Comparison of ENCODE assay signal across 8 mouse cellular contexts in genomic region chr2:181314080-181314810, GRCm38 (mm10). TPM values are rescaled to one million over a fixed set of nuclear protein-coding genes. Genes with fewer than 3 reads are reported as not detected.
A peak's percentile ranks its signal among the peaks of the same experiment; 100 is the strongest.
DNase-seq lines count a peak whose midpoint lies in the region; ATAC-seq and TF ChIP-seq lines count a peak whose summit lies in the region.

Gene Stmn3 (minus strand): TSS chr2:181314500.

- H3K27me3 ChIP-seq in hindbrain, postnatal 0 days (ENCODE audit: insufficient read depth, low read length) = no peaks in the 10 kb centered on the region
- peaks cover 56% of the 10 kb centered on the region for H3K27me3 ChIP-seq in midbrain, embryonic 10.5 days (ENCODE audit: low read depth, poor library complexity, severe bottlenecking)
- peaks cover 30% of the 10 kb centered on the region for H3K27me3 ChIP-seq in stomach, embryonic 15.5 days (replicated peaks)

- peak; percentile 92 for ATAC-seq in hindbrain, postnatal 0 days
- peak; percentile 35; the same call in 1 of the 2 replicates for ATAC-seq in stomach, embryonic 15.5 days (ENCODE audit: insufficient read depth, low FRiP score, low read depth)

- no peaks in the 10 kb centered on the region for H3K9me3 ChIP-seq in hindbrain, postnatal 0 days (ENCODE audit: low read length)
- no peaks in the 10 kb centered on the region for H3K9me3 ChIP-seq in midbrain, embryonic 10.5 days (replicated peaks)
- H3K9me3 ChIP-seq in stomach, embryonic 15.5 days = no peaks in the 10 kb centered on the region

- peak; percentile 28 for DNase-seq in kidney, adult 18-20 months
- DNase-seq in kidney, adult 11 months = no peak
- DNase-seq in cerebellum, adult 9-11 months = peak; percentile 84
- peak in 1 of 2 experiments; percentile 79 for DNase-seq in frontal cortex, adult 2 months (ENCODE audit: extremely low spot score in 1 of 2, low spot score in 1 of 2)
- DNase-seq in hindbrain, postnatal 0 days (ENCODE audit: low spot score) = peak; percentile 85
- DNase-seq in left cerebral cortex, postnatal 10 days (ENCODE audit: extremely low spot score in 1 of 2, low spot score in 2 of 2) = peak; percentile 66 to 89
- peak; percentile 81 for DNase-seq in midbrain, embryonic 10.5 days (ENCODE audit: low spot score)

- WGBS in hindbrain, postnatal 0 days = 2% methylated on average over 23 of the region's 23 CpGs
- WGBS in midbrain, embryonic 10.5 days = 6% methylated on average over 23 of the region's 23 CpGs
- 3% methylated on average over 19 of the region's 23 CpGs for WGBS in stomach, embryonic 15.5 days

- peak within 1 kb of the TSS; percentile 88 for H3K9ac ChIP-seq in hindbrain, postnatal 0 days (replicated peaks; ENCODE audit: low read length)
- H3K9ac ChIP-seq in stomach, embryonic 15.5 days = no peak within 1 kb of the TSS

- peak within 1 kb of the TSS; percentile 90 for H3K27ac ChIP-seq in hindbrain, postnatal 0 days
- peak within 1 kb of the TSS; percentile 90 for H3K27ac ChIP-seq in midbrain, embryonic 10.5 days (replicated peaks)
- H3K27ac ChIP-seq in stomach, embryonic 15.5 days = no peak within 1 kb of the TSS

- H3K4me3 ChIP-seq in hindbrain, postnatal 0 days (ENCODE audit: low read length) = peak within 1 kb of the TSS; percentile 85
- H3K4me3 ChIP-seq in midbrain, embryonic 10.5 days = peak within 1 kb of the TSS; percentile 72
- H3K4me3 ChIP-seq in stomach, embryonic 15.5 days (replicated peaks) = peak within 1 kb of the TSS; percentile 19

- TF ChIP-seq CTCF in hindbrain, postnatal 0 days (IDR thresholded peaks at IDR 0.05; ENCODE audit: low read depth) = no peak

- H3K4me2 ChIP-seq in hindbrain, postnatal 0 days (ENCODE audit: low read depth, low read length) = peak within 1 kb of the TSS; percentile 73
- peak within 1 kb of the TSS; percentile 43 for H3K4me2 ChIP-seq in stomach, embryonic 15.5 days

- H3K36me3 ChIP-seq in hindbrain, postnatal 0 days (ENCODE audit: insufficient read depth, low read length) = 0 out of 2 replicates have a peak, but pooled peaks cover under 1% of the 10 kb centered on the region
- no peaks in the 10 kb centered on the region for H3K36me3 ChIP-seq in midbrain, embryonic 10.5 days
- H3K36me3 ChIP-seq in stomach, embryonic 15.5 days = no peaks in the 10 kb centered on the region

- intact Hi-C loops in left cerebral cortex, postnatal 10 days (cut with DNase I) = no loop called here

- peaks cover 4% of the 10 kb centered on the region; the same call in 1 of the 2 replicates for H3K4me1 ChIP-seq in hindbrain, postnatal 0 days (ENCODE audit: insufficient read depth, low read length)
- H3K4me1 ChIP-seq in midbrain, embryonic 10.5 days = peaks cover 25% of the 10 kb centered on the region
- peaks cover 10% of the 10 kb centered on the region for H3K4me1 ChIP-seq in stomach, embryonic 15.5 days

RNA-seq across cellular contexts. Expression of gene Stmn3, which starts in this region (rescaled TPM):
- 725 and 731 TPM in 2 replicates for polyA plus RNA-seq in frontal cortex, adult 2 months (2012; rRNA removed)
- 1,221 and 1,263 TPM in 2 replicates for total RNA-seq in hindbrain, postnatal 0 days (2014; rRNA removed)
- polyA plus RNA-seq in hindbrain, postnatal 0 days (2015; fragmentation: Nextera tagmentation; extraction: Ambion mirVana) = 1,758 and 1,824 TPM in 2 replicates
- total RNA-seq in left cerebral cortex, postnatal 10 days (2021) = 1,000 to 10,000 TPM; 1,052 to 1,067 TPM
- 133 and 240 TPM in 2 replicates for polyA plus RNA-seq in midbrain, embryonic 10.5 days (2016; fragmentation: Nextera tagmentation; extraction: Ambion mirVana)
- 37.6 and 39.0 TPM in 2 replicates for polyA plus RNA-seq in stomach, embryonic 15.5 days (2015; fragmentation: Nextera tagmentation; extraction: Ambion mirVana)

Comparison
In these comparisons a context has a peak if more than half of its experiments do, and no peak if none do; other contexts are left out.
1. H3K4me3 ChIP-seq: peak in every context shown above with its lines; median percentile 85 in hindbrain, postnatal 0 days; 72 in midbrain, embryonic 10.5 days; 19 in stomach, embryonic 15.5 days.